Mouse (Mus musculus) retina, postnatal 1 day (tissue): ENCODE data around the gene Akt1.

Experiments used
- DNase-seq: peaks from one replicate; pipeline ENCODE4 v3.0.0-alpha.2; 2012

Akt1 gene

GRCm38 (mm10) chr12:112674132-112675011, at the start of gene Akt1:
Akt1 (minus strand) TSS chr12:112674884.
- peak; percentile 63 for DNase-seq

GRCm38 (mm10) chr12:112724077-112724805, 49.6 kb upstream of the Akt1 start:
- DNase-seq: peak; percentile 81

- DNase-seq: no peak
These were observed 48.8 kb upstream of the Akt1 start for GRCm38 (mm10) chr12:112723445-112723844.

- DNase-seq: no peak
These were observed 48.3 kb upstream of the Akt1 start for GRCm38 (mm10) chr12:112723028-112723330.

GRCm38 (mm10) chr12:112722240-112723027, 47.8 kb upstream of the Akt1 start:
- DNase-seq: peak; percentile 55

GRCm38 (mm10) chr12:112721424-112722239, 46.9 kb upstream of the Akt1 start:
- DNase-seq: peak; percentile 66

- DNase-seq: no peak
These were observed 46.3 kb upstream of the Akt1 start for GRCm38 (mm10) chr12:112720890-112721423.

GRCm38 (mm10) chr12:112720216-112720615, 45.5 kb upstream of the Akt1 start, which contains the start of gene Cep170b:
Cep170b (plus strand) TSS chr12:112720455.
- DNase-seq: no peak

GRCm38 (mm10) chr12:112718995-112719394, 44.3 kb upstream of the Akt1 start:
- DNase-seq: no peak

GRCm38 (mm10) chr12:112717140-112717539, 42.5 kb upstream of the Akt1 start:
- DNase-seq: peak; percentile 74

GRCm38 (mm10) chr12:112713984-112714383, 39.3 kb upstream of the Akt1 start:
- no peak for DNase-seq

- no peak for DNase-seq
These were observed 32.8 kb upstream of the Akt1 start for GRCm38 (mm10) chr12:112707573-112707869.

- DNase-seq: peak; percentile 89
These were observed 32.3 kb upstream of the Akt1 start for GRCm38 (mm10) chr12:112706704-112707572.

- no peak for DNase-seq
These were observed 28.0 kb upstream of the Akt1 start for GRCm38 (mm10) chr12:112702374-112703320.

GRCm38 (mm10) chr12:112700522-112700921, 25.8 kb upstream of the Akt1 start:
- no peak for DNase-seq

GRCm38 (mm10) chr12:112696806-112697425, 22.2 kb upstream of the Akt1 start:
- no peak for DNase-seq

- no peak for DNase-seq
These were observed 19.4 kb upstream of the Akt1 start for GRCm38 (mm10) chr12:112694127-112694475.

GRCm38 (mm10) chr12:112693185-112694126, 18.8 kb upstream of the Akt1 start:
- DNase-seq: peak; percentile 97
